Mouse (Mus musculus) lung, embryonic 16.5 days (tissue): ENCODE measurements around the gene Slc25a21. TPM values are rescaled to one million over a fixed set of nuclear protein-coding genes. Genes with fewer than 3 reads are reported as not detected.

ENCODE experiments used
- ATAC-seq: fragments of 200-750 bp; cut with Nextera tagmentation; 2 replicates; pipeline ENCODE4 v1.8.0; 2017; ENCODE audit warnings: low read depth, mild to moderate bottlenecking, moderate library complexity
- H3K27ac ChIP-seq: fragments of 300-500 bp; sonication (generic); 2 replicates; pipeline ENCODE4 v1.5.1; 2014; ENCODE audit warnings: mild to moderate bottlenecking, control low read depth, low read length
- H3K27me3 ChIP-seq: fragments of 300-500 bp; sonication (generic); 2 replicates; pipeline ENCODE4 v1.6.1; 2014; ENCODE audit warnings: low read depth, low read length, mixed read lengths; ENCODE audit not compliant: control insufficient read depth, insufficient read depth
- H3K36me3 ChIP-seq: fragments of 300-500 bp; sonication (generic); 2 replicates; pipeline ENCODE4 v1.6.1; 2014; ENCODE audit warnings: low read length; ENCODE audit not compliant: control insufficient read depth, insufficient read depth
- H3K4me1 ChIP-seq: fragments of 300-500 bp; sonication (generic); replicated peaks from 2 replicates; pipeline ENCODE4 v1.6.1; 2014; ENCODE audit warnings: low read length, mixed read lengths; ENCODE audit not compliant: control insufficient read depth, insufficient read depth
- H3K4me2 ChIP-seq: fragments of 300-500 bp; sonication (generic); 2 replicates; pipeline ENCODE4 v1.6.1; 2014; ENCODE audit warnings: low read depth, low read length, control low read depth
- H3K4me3 ChIP-seq: fragments of 300-500 bp; sonication (generic); 2 replicates; pipeline ENCODE4 v1.5.1; 2014; ENCODE audit warnings: mild to moderate bottlenecking, low read length, control low read depth
- H3K9ac ChIP-seq: fragments of 300-500 bp; sonication (generic); 2 replicates; pipeline ENCODE4 v1.6.1; 2014; ENCODE audit warnings: low read length, control low read depth
- H3K9me3 ChIP-seq: fragments of 300-500 bp; sonication (generic); 2 replicates; pipeline ENCODE4 v1.6.1; 2016; ENCODE audit warnings: low read length; ENCODE audit not compliant: control insufficient read depth
- WGBS: fragments of 180-500 bp; shearing (Covaris S2); extraction: QIAGEN DNeasy Blood & Tissue Kit; methylation state at CpG from one replicate; pipeline ENCODE4 v1.1.7; 2014; 5-methylcytosine and 5-hydroxymethylcytosine counted together
- polyA plus RNA-seq: library from polyadenylated mRNA; unstranded; fragments of >200 nt; fragmentation: Nextera tagmentation; extraction: Ambion mirVana; gene quantifications from 2 replicates; pipeline ENCODE4 v1.2.1, GENCODE M21; 2015

The Slc25a21 gene
- polyA plus RNA-seq, 1 experiment from 2014 or later: 0.30 TPM

- no peaks in the 10 kb centered on the region; the same call in 1 of the 2 replicates for H3K9me3 ChIP-seq
- H3K27ac ChIP-seq: no peak overlapping the region
- under 1% methylated on average over 25 of the region's 25 CpGs for WGBS
- H3K4me3 ChIP-seq: no peak overlapping the region
- H3K27me3 ChIP-seq: peaks cover 86% of the 10 kb centered on the region
- no peak overlapping the region for H3K4me2 ChIP-seq
- no peaks in the 10 kb centered on the region for H3K36me3 ChIP-seq
- peaks cover 9% of the 10 kb centered on the region; the same call in 1 of the 2 replicates for H3K4me1 ChIP-seq
- no peak overlapping the region for H3K9ac ChIP-seq
- ATAC-seq: no peak
Measured at GRCm38 (mm10) chr12:56689736-56690135, 507.5 kb downstream of the Slc25a21 start.

- H3K27ac ChIP-seq: no peak overlapping the region
- H3K4me2 ChIP-seq: no peak overlapping the region
- H3K9ac ChIP-seq: no peak overlapping the region
- H3K4me3 ChIP-seq: no peak overlapping the region
- no peak for ATAC-seq
- H3K4me1 ChIP-seq: peaks cover 9% of the 10 kb centered on the region; the same call in 1 of the 2 replicates
- H3K36me3 ChIP-seq: no peaks in the 10 kb centered on the region
- WGBS: 7% methylated on average over 10 of the region's 10 CpGs
- no peaks in the 10 kb centered on the region; the same call in 1 of the 2 replicates for H3K9me3 ChIP-seq
- peaks cover 83% of the 10 kb centered on the region for H3K27me3 ChIP-seq
Measured at GRCm38 (mm10) chr12:56689331-56689730, 507.9 kb downstream of the Slc25a21 start.

- H3K4me2 ChIP-seq: no peak overlapping the region
- peaks cover 9% of the 10 kb centered on the region; the same call in 1 of the 2 replicates for H3K4me1 ChIP-seq
- no peak overlapping the region for H3K9ac ChIP-seq
- no peak overlapping the region for H3K4me3 ChIP-seq
- 7% methylated on average over 8 of the region's 8 CpGs for WGBS
- no peak overlapping the region for H3K27ac ChIP-seq
- H3K36me3 ChIP-seq: no peaks in the 10 kb centered on the region
- ATAC-seq: no peak
- no peaks in the 10 kb centered on the region; the same call in 1 of the 2 replicates for H3K9me3 ChIP-seq
- peaks cover 83% of the 10 kb centered on the region for H3K27me3 ChIP-seq
Measured at GRCm38 (mm10) chr12:56688920-56689319, 508.4 kb downstream of the Slc25a21 start.

GRCm38 (mm10) chr12:56688482-56688840 lies 508.8 kb downstream of the Slc25a21 start:
- no peaks in the 10 kb centered on the region; the same call in 1 of the 2 replicates for H3K9me3 ChIP-seq
- H3K9ac ChIP-seq: no peak overlapping the region
- no peak overlapping the region for H3K4me2 ChIP-seq
- H3K27me3 ChIP-seq: peaks cover 80% of the 10 kb centered on the region
- H3K36me3 ChIP-seq: no peaks in the 10 kb centered on the region
- no peak for ATAC-seq
- no peak overlapping the region for H3K4me3 ChIP-seq
- peaks cover 9% of the 10 kb centered on the region; the same call in 1 of the 2 replicates for H3K4me1 ChIP-seq
- H3K27ac ChIP-seq: no peak overlapping the region
- 9% methylated on average over 10 of the region's 10 CpGs for WGBS

GRCm38 (mm10) chr12:56687640-56688481 lies 509.4 kb downstream of the Slc25a21 start:
- WGBS: 8% methylated on average over 15 of the region's 15 CpGs
- Histone ChIP-seq H3K4me3 (no peak overlapping the region), H3K36me3 (no peaks in the 10 kb centered on the region), H3K4me2 (no peak overlapping the region), H3K9ac (no peak overlapping the region), H3K27me3 (peaks cover 80% of the 10 kb centered on the region), H3K27ac (no peak overlapping the region), H3K9me3 (no peaks in the 10 kb centered on the region; the same call in 1 of the 2 replicates), H3K4me1 (peaks cover 9% of the 10 kb centered on the region; the same call in 1 of the 2 replicates)
- no peak for ATAC-seq

- no peak overlapping the region for H3K27ac ChIP-seq
- H3K9me3 ChIP-seq: no peaks in the 10 kb centered on the region
- H3K4me1 ChIP-seq: no peaks in the 10 kb centered on the region
- no peak overlapping the region for H3K9ac ChIP-seq
- 0 out of 2 replicates have a peak, but pooled peaks have one; percentile 36 for ATAC-seq
- H3K4me2 ChIP-seq: peak overlapping the region; percentile 59
- H3K27me3 ChIP-seq: peaks cover 58% of the 10 kb centered on the region
- WGBS: under 1% methylated on average over 38 of the region's 38 CpGs
- no peaks in the 10 kb centered on the region for H3K36me3 ChIP-seq
- peak overlapping the region; percentile 28 for H3K4me3 ChIP-seq
Measured at GRCm38 (mm10) chr12:56681096-56681811, 516.0 kb downstream of the Slc25a21 start.

- no peak for ATAC-seq
- no peaks in the 10 kb centered on the region for H3K36me3 ChIP-seq
- H3K4me1 ChIP-seq: no peaks in the 10 kb centered on the region
- H3K9me3 ChIP-seq: no peaks in the 10 kb centered on the region
- no peak overlapping the region for H3K9ac ChIP-seq
- peaks cover 36% of the 10 kb centered on the region for H3K27me3 ChIP-seq
- no peak overlapping the region for H3K4me2 ChIP-seq
- no peak overlapping the region for H3K4me3 ChIP-seq
- 60% methylated on average over 7 of the region's 7 CpGs for WGBS
- H3K27ac ChIP-seq: no peak overlapping the region
Measured at GRCm38 (mm10) chr12:56677620-56678019, 519.7 kb downstream of the Slc25a21 start.

- WGBS: 27% methylated on average over 3 of the region's 3 CpGs
- no peak for ATAC-seq
- Histone ChIP-seq H3K27ac (no peak overlapping the region), H3K4me2 (no peak overlapping the region), H3K4me1 (no peaks in the 10 kb centered on the region), H3K9ac (no peak overlapping the region), H3K27me3 (peaks cover 9% of the 10 kb centered on the region; the same call in 1 of the 2 replicates), H3K9me3 (no peaks in the 10 kb centered on the region), H3K36me3 (no peaks in the 10 kb centered on the region), H3K4me3 (no peak overlapping the region)
Measured at GRCm38 (mm10) chr12:56674726-56675125, 522.5 kb downstream of the Slc25a21 start.

- ATAC-seq: no peak
- no peak overlapping the region for H3K9ac ChIP-seq
- 88% methylated on average over 9 of the region's 9 CpGs for WGBS
Measured at GRCm38 (mm10) chr12:56670795-56671194, 526.5 kb downstream of the Slc25a21 start.

More at GRCm38 (mm10) chr12:56670795-56671194, 526.5 kb downstream of the Slc25a21 start:
- Histone ChIP-seq H3K4me2 (no peak overlapping the region), H3K36me3 (no peaks in the 10 kb centered on the region), H3K9me3 (no peaks in the 10 kb centered on the region), H3K4me3 (no peak overlapping the region), H3K27me3 (no peaks in the 10 kb centered on the region; the same call in 1 of the 2 replicates), H3K27ac (no peak overlapping the region), H3K4me1 (no peaks in the 10 kb centered on the region)
